Mouse (Mus musculus) G1E (cell line): Measurements from ENCODE around the gene Pigp.

ENCODE experiments used
- CTCF ChIP-seq: IDR thresholded peaks from 2 replicates; pipeline ENCODE4 v1.5.1; 2012; ENCODE audit warnings: low read depth, low read length, inconsistent platforms, mixed read lengths
- TAL1 ChIP-seq: conservative IDR thresholded peaks from 2 replicates; pipeline ENCODE4 v1.6.1; 2012; ENCODE audit warnings: low read depth, low read length, inconsistent platforms, mixed read lengths

DNA sequence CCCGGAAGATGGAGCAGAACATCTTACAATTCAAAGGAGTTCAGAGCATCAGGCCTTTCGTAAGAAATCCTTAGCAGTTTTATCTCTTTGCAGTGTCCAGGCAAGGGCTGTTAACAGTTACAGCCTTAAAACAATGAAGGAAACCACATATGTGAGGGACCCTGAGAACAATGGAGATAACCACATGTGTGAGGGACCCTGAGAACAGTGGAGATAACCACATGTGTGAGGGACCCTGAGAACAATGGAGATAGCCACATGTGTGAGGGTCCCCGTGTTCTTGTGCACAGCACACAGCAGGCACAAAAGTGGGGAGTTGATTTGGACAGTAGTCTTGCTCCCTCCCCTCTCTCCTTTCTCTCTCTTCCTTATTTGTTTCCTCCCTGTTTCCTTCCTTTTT lies 13.6 kb downstream of the Pigp start:
- TF ChIP-seq CTCF, result no peak
- TF ChIP-seq TAL1, result peak; percentile 38; the same call in 1 of the 2 replicates
